Mouse (Mus musculus): ENCODE data around the gene Lrrn4cl. TPM values are rescaled to one million over a fixed set of nuclear protein-coding genes. Genes with fewer than 3 reads are reported as not detected.
A peak's percentile ranks its signal among the peaks of the same experiment; 100 is the strongest.
"Not testable (repeated sequence)": the region's sequence is repeated elsewhere in the genome, so short reads cannot be mapped to it uniquely, and the experiment has no call there.

Lrrn4cl gene
- polyA plus RNA-seq, 1 experiment from 2014 or later, result 0.26 TPM

DNA sequence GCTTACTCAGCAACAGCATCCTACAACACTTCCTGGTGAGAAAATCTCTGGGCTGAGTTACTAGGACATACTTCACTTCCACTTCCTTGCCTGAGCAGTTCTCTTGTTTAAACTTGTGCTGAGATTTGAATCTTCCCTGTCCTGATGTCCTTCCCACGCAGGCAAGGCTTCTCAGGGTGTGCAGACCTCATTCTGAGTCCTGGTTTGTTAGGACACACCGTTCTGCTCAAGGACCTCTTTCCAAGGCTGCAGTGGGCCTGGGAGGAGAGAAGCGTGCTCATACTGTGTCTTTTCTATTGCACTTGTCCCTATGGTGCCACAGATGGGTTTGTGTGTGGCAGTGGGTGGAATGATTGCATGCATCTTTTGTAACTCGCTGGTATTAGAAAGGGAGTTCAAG is 17.6 kb upstream of the Lrrn4cl start:
- DNase-seq, result no peak
- ATAC-seq, result no peak
- 87% methylated on average over 4 of the region's 4 CpGs for WGBS (ENCODE audit: insufficient replicate concordance)
- Histone ChIP-seq H3K36me3 (replicated peaks; ENCODE audit: insufficient read depth, low read length) (peaks cover 72% of the 10 kb centered on the region), H3K27ac (ENCODE audit: low read depth) (no peak overlapping the region), H3K9me3 (ENCODE audit: low read length) (no peaks in the 10 kb centered on the region), H3K4me2 (ENCODE audit: low read depth, low read length) (no peak overlapping the region), H3K9ac (replicated peaks) (no peak overlapping the region), H3K27me3 (ENCODE audit: insufficient read depth, low read length) (no peaks in the 10 kb centered on the region), H3K4me3 (ENCODE audit: low read depth, low read length) (no peak overlapping the region), H3K4me1 (ENCODE audit: insufficient read depth) (peaks cover 4% of the 10 kb centered on the region)
- TF ChIP-seq CTCF (IDR thresholded peaks at IDR 0.05; ENCODE audit: low read depth) (no peak), EP300 (IDR thresholded peaks at IDR 0.05; ENCODE audit: low read depth) (no peak)

DNA sequence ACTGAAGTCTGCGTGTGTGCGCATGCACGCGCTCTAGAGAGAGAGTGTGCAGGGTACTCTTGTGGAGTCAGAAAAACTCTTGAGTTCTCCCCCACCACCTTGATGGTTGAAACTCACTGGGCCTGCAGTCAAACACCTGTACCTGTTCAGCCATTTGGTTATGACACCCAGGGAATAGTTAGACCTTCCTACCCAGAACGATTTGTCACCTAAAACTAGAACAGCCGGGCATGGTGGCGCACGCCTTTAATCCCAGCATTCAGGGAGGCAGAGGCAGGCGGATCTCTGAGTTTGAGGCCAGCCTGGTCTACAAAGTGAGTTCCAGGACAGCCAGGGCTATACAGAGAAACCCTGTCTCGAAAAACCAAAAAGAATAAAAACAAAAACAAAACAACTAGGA is 14.2 kb upstream of the Lrrn4cl start:
- not testable (repeated sequence) for H3K4me2 ChIP-seq (ENCODE audit: low read depth, low read length); H3K9ac ChIP-seq (replicated peaks); H3K9me3 ChIP-seq (ENCODE audit: low read length); H3K4me3 ChIP-seq (ENCODE audit: low read depth, low read length); ATAC-seq; H3K27me3 ChIP-seq (ENCODE audit: insufficient read depth, low read length); DNase-seq; H3K27ac ChIP-seq (ENCODE audit: low read depth)
- Histone ChIP-seq H3K36me3 (replicated peaks; ENCODE audit: insufficient read depth, low read length) (peaks cover 39% of the 10 kb centered on the region), H3K4me1 (ENCODE audit: insufficient read depth) (peaks cover 32% of the 10 kb centered on the region)
- WGBS (ENCODE audit: insufficient replicate concordance), result 95% methylated on average over 10 of the region's 10 CpGs

DNA sequence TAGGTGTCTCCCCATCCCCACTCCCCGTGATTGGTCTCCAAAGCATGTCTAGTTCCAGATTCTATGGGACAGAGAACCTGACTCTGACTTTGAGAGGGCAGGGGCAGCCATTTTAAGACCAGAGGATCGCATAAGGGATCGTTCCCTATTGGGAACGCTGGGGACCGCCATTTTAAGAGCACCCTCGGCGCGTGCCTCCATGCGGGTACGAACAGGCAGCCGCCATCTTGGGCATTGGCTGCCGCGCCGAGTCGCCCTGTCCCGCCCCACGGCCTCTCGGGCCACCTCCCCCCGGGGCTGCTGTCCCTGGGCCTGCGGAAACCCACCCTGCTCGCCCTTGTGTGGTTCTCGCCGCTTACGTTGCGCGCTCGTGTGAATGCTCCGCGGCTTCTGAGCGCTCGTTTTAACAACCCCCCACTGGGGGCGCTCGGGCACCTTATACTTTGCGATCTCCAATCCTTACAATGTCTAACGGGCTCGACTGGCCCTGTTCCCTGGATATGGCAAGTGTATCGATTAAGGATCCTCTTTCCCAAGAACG is 13.2 kb upstream of the Lrrn4cl start, which contains the start of gene Bscl2:
Bscl2 (plus strand) TSS at position 217 of the 541 bp plus-strand sequence.
- WGBS (ENCODE audit: insufficient replicate concordance), result 1% methylated on average over 38 of the region's 38 CpGs
- peaks cover 32% of the 10 kb centered on the region for H3K4me1 ChIP-seq (ENCODE audit: insufficient read depth)
- DNase-seq (peak; percentile 86), ATAC-seq (peak; percentile 84)
- H3K9me3 ChIP-seq (ENCODE audit: low read length), result no peaks in the 10 kb centered on the region
- H3K4me3 ChIP-seq (ENCODE audit: low read depth, low read length), result peak within 1 kb of the TSS; percentile 63
- H3K27ac ChIP-seq (ENCODE audit: low read depth), result peak within 1 kb of the TSS; percentile 91
- H3K36me3 ChIP-seq (replicated peaks; ENCODE audit: insufficient read depth, low read length), result peaks cover 29% of the 10 kb centered on the region
- peak within 1 kb of the TSS; percentile 77 for H3K9ac ChIP-seq (replicated peaks)
- no peaks in the 10 kb centered on the region for H3K27me3 ChIP-seq (ENCODE audit: insufficient read depth, low read length)
- TF ChIP-seq CTCF (IDR thresholded peaks at IDR 0.05; ENCODE audit: low read depth), result peak; percentile 70
- no peak; the same call in 1 of the 2 replicates for TF ChIP-seq EP300 (IDR thresholded peaks at IDR 0.05; ENCODE audit: low read depth)
- H3K4me2 ChIP-seq (ENCODE audit: low read depth, low read length), result peak within 1 kb of the TSS; percentile 97

DNA sequence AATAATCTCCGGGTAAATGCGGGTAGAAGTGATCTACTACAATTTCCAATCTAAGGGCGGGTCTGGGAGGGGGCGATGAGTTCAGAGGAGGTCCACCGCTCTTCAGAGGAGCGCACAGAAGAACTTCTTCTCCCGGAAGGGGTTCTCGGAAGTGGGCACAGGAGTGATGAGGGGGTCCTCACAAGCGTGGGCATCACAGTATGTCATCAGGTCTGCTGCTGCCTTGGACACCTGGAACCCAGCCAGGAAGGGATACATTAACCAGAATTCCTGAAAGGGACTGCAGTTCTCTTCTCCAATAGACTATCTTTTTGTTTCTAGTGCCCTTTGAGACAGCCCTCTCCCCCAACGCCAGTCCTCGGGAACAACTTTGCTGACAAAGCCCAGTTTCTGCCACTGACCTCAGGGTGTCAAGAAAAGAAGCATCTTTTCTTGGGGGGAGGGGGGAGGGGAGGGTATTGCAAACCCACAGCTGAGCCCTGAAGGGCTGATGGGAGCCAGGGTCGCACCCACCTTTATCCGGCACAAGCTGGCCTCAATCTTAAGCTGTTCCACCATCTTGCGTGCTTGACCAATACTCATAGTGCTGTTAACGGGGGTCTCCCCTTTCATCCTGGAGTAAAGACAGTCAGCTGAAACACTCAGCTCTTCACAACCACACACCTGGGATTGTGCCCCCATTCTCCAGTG is 12.4 kb upstream of the Lrrn4cl start:
- H3K9ac ChIP-seq (replicated peaks), result peak overlapping the region; percentile 77
- DNase-seq, result peak; percentile 55
- 25% methylated on average over 15 of the region's 15 CpGs for WGBS (ENCODE audit: insufficient replicate concordance)
- H3K4me3 ChIP-seq (ENCODE audit: low read depth, low read length), result peak overlapping the region; percentile 63
- H3K36me3 ChIP-seq (replicated peaks; ENCODE audit: insufficient read depth, low read length), result peaks cover 24% of the 10 kb centered on the region
- no peaks in the 10 kb centered on the region for H3K9me3 ChIP-seq (ENCODE audit: low read length)
- no peaks in the 10 kb centered on the region for H3K27me3 ChIP-seq (ENCODE audit: insufficient read depth, low read length)
- peaks cover 32% of the 10 kb centered on the region for H3K4me1 ChIP-seq (ENCODE audit: insufficient read depth)
- peak overlapping the region; percentile 97 for H3K4me2 ChIP-seq (ENCODE audit: low read depth, low read length)
- peak overlapping the region; percentile 91 for H3K27ac ChIP-seq (ENCODE audit: low read depth)
- peak; percentile 9; the same call in 1 of the 2 replicates for ATAC-seq
- TF ChIP-seq EP300 (IDR thresholded peaks at IDR 0.05; ENCODE audit: low read depth) (no peak), CTCF (IDR thresholded peaks at IDR 0.05; ENCODE audit: low read depth) (no peak)

DNA sequence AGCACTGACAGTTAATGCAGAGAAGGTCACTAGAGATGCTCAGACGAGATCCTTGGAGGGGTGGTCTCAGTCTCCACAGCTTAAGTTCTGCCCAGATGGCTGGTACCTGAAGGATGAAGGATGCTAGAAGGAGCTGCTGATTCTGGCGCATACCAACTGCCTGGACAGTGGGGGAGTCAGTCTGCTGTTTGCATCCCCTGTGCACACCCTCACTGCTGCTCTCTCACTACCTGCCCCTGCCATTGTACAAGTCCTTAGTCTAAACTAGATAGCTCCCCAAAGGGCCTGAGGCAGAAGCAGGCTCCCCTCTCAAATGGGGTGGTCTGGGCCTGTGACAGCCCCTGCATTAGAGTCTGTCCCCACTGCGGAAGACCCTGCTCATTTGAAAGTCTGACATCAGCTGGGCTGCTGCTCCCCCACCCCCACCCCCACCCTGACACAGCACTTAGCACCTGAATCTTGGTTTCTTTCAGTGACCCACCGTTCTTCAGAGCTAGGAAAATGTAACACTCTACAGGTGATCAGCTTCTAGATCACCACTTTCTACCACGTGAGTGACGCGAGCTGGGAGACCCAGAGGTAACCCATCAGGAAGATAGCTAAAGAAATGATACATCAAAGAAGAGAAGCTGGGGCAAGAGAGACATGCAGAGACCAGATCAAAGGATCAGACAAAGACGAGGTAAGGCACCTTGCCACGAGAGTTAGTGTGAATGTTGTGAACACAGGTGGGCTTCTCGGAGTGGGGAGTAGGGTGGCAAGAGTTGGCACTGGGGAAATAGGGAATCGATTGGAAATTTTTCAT is 11.3 kb upstream of the Lrrn4cl start, which contains the start of gene Gng3:
Gng3 (minus strand) TSS at position 92 of the 805 bp plus-strand sequence.
- no peak for TF ChIP-seq EP300 (IDR thresholded peaks at IDR 0.05; ENCODE audit: low read depth)
- TF ChIP-seq CTCF (IDR thresholded peaks at IDR 0.05; ENCODE audit: low read depth), result no peak
- ATAC-seq (no peak), DNase-seq (no peak)
- Histone ChIP-seq H3K4me2 (ENCODE audit: low read depth, low read length) (peak within 1 kb of the TSS; percentile 97), H3K9ac (replicated peaks) (peak within 1 kb of the TSS; percentile 77), H3K9me3 (ENCODE audit: low read length) (no peaks in the 10 kb centered on the region), H3K27me3 (ENCODE audit: insufficient read depth, low read length) (no peaks in the 10 kb centered on the region), H3K4me1 (ENCODE audit: insufficient read depth) (peaks cover 32% of the 10 kb centered on the region), H3K27ac (ENCODE audit: low read depth) (peak within 1 kb of the TSS; percentile 91), H3K4me3 (ENCODE audit: low read depth, low read length) (peak within 1 kb of the TSS; percentile 63), H3K36me3 (replicated peaks; ENCODE audit: insufficient read depth, low read length) (peaks cover 14% of the 10 kb centered on the region)
- WGBS (ENCODE audit: insufficient replicate concordance), result 78% methylated on average over 11 of the region's 11 CpGs
